ENCODE assay signal across 22 mouse cellular contexts in the genomic region with DNA sequence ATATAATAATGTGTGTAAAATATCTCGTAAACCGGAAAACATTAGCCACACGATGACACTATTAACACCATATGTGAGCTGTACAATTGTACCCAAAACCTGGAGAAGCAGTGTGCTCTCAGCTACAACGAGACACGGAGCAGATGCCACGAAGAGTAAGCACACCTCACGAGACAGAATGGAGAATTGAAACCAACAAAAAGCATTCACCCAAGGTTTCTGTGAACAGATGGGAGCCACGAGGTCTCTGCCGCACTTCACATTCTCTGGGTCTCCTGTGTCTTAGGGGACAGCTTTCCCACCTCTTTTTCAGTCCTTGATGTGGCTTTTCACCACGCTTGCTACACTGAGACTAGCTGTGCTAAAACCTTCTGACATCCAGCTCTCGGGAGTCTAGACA. TPM values are rescaled to one million over a fixed set of nuclear protein-coding genes. Genes with fewer than 3 reads are reported as not detected.
DNase-seq lines count a peak whose midpoint lies in the region; ATAC-seq and TF ChIP-seq lines count a peak whose summit lies in the region.
"Had no signal": no experiment of that assay in that cellular context is flagged by ENCODE, and none has a peak within 500 bp of the region (broad histone marks: within the 10 kb centered on the region; RNA-seq: fewer than 3 reads in every experiment).

No protein-coding gene starts in this region.

- H3K27me3 ChIP-seq in cerebellum, adult 2 months (ENCODE audit: control insufficient read depth, insufficient read depth, low read length): no peaks in the 10 kb centered on the region
- 0 out of 2 replicates have a peak, but pooled peaks cover 3% of the 10 kb centered on the region for H3K27me3 ChIP-seq in midbrain, postnatal 0 days (ENCODE audit: insufficient read depth, low read length)
- no peaks in the 10 kb centered on the region for H3K27me3 ChIP-seq in midbrain, embryonic 16.5 days (ENCODE audit: control insufficient read depth, insufficient read depth, low read depth, low read length)
- H3K27me3 ChIP-seq: embryonic facial prominence, embryonic 12.5 days; hindbrain, embryonic 13.5 days had no signal

- H3K4me2 ChIP-seq in midbrain, postnatal 0 days (ENCODE audit: low read depth, low read length, poor library complexity, severe bottlenecking): no peak overlapping the region
- H3K4me2 ChIP-seq in midbrain, embryonic 16.5 days (ENCODE audit: low read length): no peak overlapping the region
- H3K4me2 ChIP-seq: embryonic facial prominence, embryonic 12.5 days; heart, embryonic 11.5 days; hindbrain, embryonic 13.5 days; midbrain, embryonic 13.5 days had no signal

- no peak for TF ChIP-seq CTCF in cerebellum, adult 2 months (IDR thresholded peaks at IDR 0.05; ENCODE audit: borderline replicate concordance, insufficient read depth, low read depth, low read length)
- no peak for TF ChIP-seq CTCF in midbrain, postnatal 0 days (IDR thresholded peaks at IDR 0.05)

- peak; percentile 69 for ATAC-seq in frontal cortex, adult (ENCODE audit: low TSS enrichment)
- no peak for ATAC-seq in midbrain, postnatal 0 days (ENCODE audit: low FRiP score)
- no peak for ATAC-seq in midbrain, embryonic 16.5 days
- no peak for ATAC-seq in erythroblast, adult 5-6 weeks (replicated peaks; ENCODE audit: low FRiP score, poor library complexity, severe bottlenecking)
- ATAC-seq: activated CD4-positive, CD25-positive, alpha-beta regulatory T cell, adult 4 months; CD4-positive, CD25-positive, alpha-beta regulatory T cell, adult 4 months; intestine, embryonic 16.5 days; lung, postnatal 0 days; midbrain, embryonic 13.5 days had no signal

- no peaks in the 10 kb centered on the region for H3K36me3 ChIP-seq in midbrain, postnatal 0 days (ENCODE audit: insufficient read depth, low read length)
- H3K36me3 ChIP-seq in midbrain, embryonic 16.5 days (ENCODE audit: control insufficient read depth, insufficient read depth, low read length): no peaks in the 10 kb centered on the region
- H3K36me3 ChIP-seq: embryonic facial prominence, embryonic 12.5 days; G1E; hindbrain, embryonic 13.5 days; midbrain, embryonic 13.5 days had no signal

- no peaks in the 10 kb centered on the region; the same call in 1 of the 2 replicates for H3K4me1 ChIP-seq in cerebellum, adult 2 months (ENCODE audit: control insufficient read depth, insufficient read depth, low read length)
- no peaks in the 10 kb centered on the region for H3K4me1 ChIP-seq in midbrain, postnatal 0 days (ENCODE audit: insufficient read depth, low read length)
- no peaks in the 10 kb centered on the region for H3K4me1 ChIP-seq in midbrain, embryonic 16.5 days (ENCODE audit: control insufficient read depth, insufficient read depth, low read length)
- H3K4me1 ChIP-seq: embryonic facial prominence, embryonic 12.5 days; hindbrain, embryonic 13.5 days; midbrain, embryonic 13.5 days had no signal

- no peak overlapping the region for H3K27ac ChIP-seq in cerebellum, adult 2 months (ENCODE audit: insufficient read depth, low read length)
- no peak overlapping the region for H3K27ac ChIP-seq in midbrain, postnatal 0 days (ENCODE audit: low read depth, low read length)
- H3K27ac ChIP-seq in midbrain, embryonic 16.5 days (ENCODE audit: low read length): no peak overlapping the region
- H3K27ac ChIP-seq: embryonic facial prominence, embryonic 12.5 days; hindbrain, embryonic 13.5 days; midbrain, embryonic 13.5 days had no signal

- WGBS in cerebellum, adult 2 months: 23% methylated on average over 11 of the region's 11 CpGs
- WGBS in midbrain, postnatal 0 days: 58% methylated on average over 11 of the region's 11 CpGs
- 58% methylated on average over 11 of the region's 11 CpGs for WGBS in midbrain, embryonic 16.5 days

- H3K9me3 ChIP-seq in midbrain, postnatal 0 days (ENCODE audit: low read length): no peaks in the 10 kb centered on the region
- H3K9me3 ChIP-seq in midbrain, embryonic 16.5 days (replicated peaks; ENCODE audit: control insufficient read depth, low read length, poor library complexity, severe bottlenecking): no peaks in the 10 kb centered on the region
- H3K9me3 ChIP-seq: embryonic facial prominence, embryonic 12.5 days; G1E; hindbrain, embryonic 13.5 days; midbrain, embryonic 13.5 days had no signal

- H3K9ac ChIP-seq in midbrain, postnatal 0 days (replicated peaks; ENCODE audit: low read length, poor library complexity, severe bottlenecking): no peak overlapping the region
- H3K9ac ChIP-seq in midbrain, embryonic 16.5 days (ENCODE audit: low read depth, low read length): no peak overlapping the region
- H3K9ac ChIP-seq: embryonic facial prominence, embryonic 12.5 days; hindbrain, embryonic 13.5 days; midbrain, embryonic 13.5 days had no signal

- DNase-seq in cerebellum, adult 2 months: no peak
- DNase-seq in cerebellum, postnatal 4 days (ENCODE audit: low spot score in 2 of 2): no peak
- DNase-seq in frontal cortex, postnatal 25 days (ENCODE audit: low spot score in 2 of 2): no peak
- DNase-seq in midbrain, postnatal 0 days (ENCODE audit: low spot score): peak; percentile 28
- no peak for DNase-seq in lung, postnatal 25 days (ENCODE audit: low spot score)
- DNase-seq: adrenal gland, postnatal 10 days; cerebellum, adult 11-12 months; heart, postnatal 10 days; liver had no signal

- peak overlapping the region; percentile 26 for H3K4me3 ChIP-seq in cerebellum, adult 2 months (replicated peaks; ENCODE audit: insufficient read depth, low read depth, low read length)
- H3K4me3 ChIP-seq in midbrain, postnatal 0 days (ENCODE audit: low read depth, low read length): no peak overlapping the region
- no peak overlapping the region for H3K4me3 ChIP-seq in midbrain, embryonic 16.5 days (ENCODE audit: low read depth, low read length)
- H3K4me3 ChIP-seq: embryonic facial prominence, embryonic 12.5 days; hindbrain, embryonic 13.5 days; midbrain, embryonic 13.5 days; myocyte had no signal

- TF ChIP-seq POLR2A in cerebellum, adult 2 months (IDR thresholded peaks at IDR 0.05; ENCODE audit: borderline replicate concordance, insufficient read depth, low read length): no peak

RNA-seq across cellular contexts. Expression of gene Map3k7, which starts 48.8 kb away (rescaled TPM):
- 38.7 and 39.0 TPM in 2 replicates for polyA plus RNA-seq in cerebellum, adult 2 months (2012; rRNA removed)
- total RNA-seq in midbrain, postnatal 0 days (2014; rRNA removed): 38.7 and 40.7 TPM in 2 replicates
- polyA plus RNA-seq in midbrain, postnatal 0 days (2015; fragmentation: Nextera tagmentation; extraction: Ambion mirVana): 13.1 and 15.5 TPM in 2 replicates
- polyA plus RNA-seq in midbrain, embryonic 16.5 days (2015; fragmentation: Nextera tagmentation; extraction: Ambion mirVana): 20.0 and 24.0 TPM in 2 replicates
- 11.9 and 17.9 TPM in 2 replicates for total RNA-seq in erythroblast, adult 5-6 weeks (2015; ENCODE audit: low replicate concordance)
- total RNA-seq in erythroblast, adult 5-6 weeks (2017; ENCODE audit: low replicate concordance): 15.5 and 17.3 TPM in 2 replicates
